Mouse (Mus musculus) neural tube, embryonic 12.5 days (tissue): ENCODE data around the gene Slc30a2. TPM values are rescaled to one million over a fixed set of nuclear protein-coding genes. Genes with fewer than 3 reads are reported as not detected.
A peak's percentile ranks its signal among the peaks of the same experiment; 100 is the strongest.

Experiments
- ATAC-seq: fragments of 200-750 bp; cut with Nextera tagmentation; 2 replicates; pipeline ENCODE4 v1.8.0; 2017; ENCODE audit warnings: low read depth, mild to moderate bottlenecking, moderate TSS enrichment, moderate library complexity; ENCODE audit not compliant: low FRiP score
- H3K27ac ChIP-seq: fragments of 300-500 bp; sonication (generic); 2 replicates; pipeline ENCODE4 v1.5.1; 2016
- H3K27me3 ChIP-seq: fragments of 300-500 bp; sonication (generic); replicated peaks from 2 replicates; pipeline ENCODE4 v1.6.1; 2016; ENCODE audit warnings: mild to moderate bottlenecking
- H3K36me3 ChIP-seq: fragments of 300-500 bp; sonication (generic); 2 replicates; pipeline ENCODE4 v1.6.1; 2016; ENCODE audit warnings: mild to moderate bottlenecking
- H3K4me1 ChIP-seq: fragments of 300-500 bp; sonication (generic); 2 replicates; pipeline ENCODE4 v1.6.1; 2016
- H3K4me2 ChIP-seq: fragments of 300-500 bp; sonication (generic); replicated peaks from 2 replicates; pipeline ENCODE4 v1.6.1; 2016; ENCODE audit warnings: mild to moderate bottlenecking
- H3K4me3 ChIP-seq: fragments of 300-500 bp; sonication (generic); 2 replicates; pipeline ENCODE4 v1.5.1; 2016
- H3K9ac ChIP-seq: fragments of 300-500 bp; sonication (generic); 2 replicates; pipeline ENCODE4 v1.6.1; 2016; ENCODE audit warnings: mild to moderate bottlenecking
- H3K9me3 ChIP-seq: fragments of 300-500 bp; sonication (generic); 2 replicates; pipeline ENCODE4 v1.6.1; 2016; ENCODE audit warnings: mild to moderate bottlenecking
- WGBS: fragments of 180-500 bp; shearing (Covaris S2); methylation state at CpG from one replicate; pipeline ENCODE4 v1.1.7; 2016; 5-methylcytosine and 5-hydroxymethylcytosine counted together
- polyA plus RNA-seq: library from polyadenylated mRNA; unstranded; fragments of >200 nt; fragmentation: Nextera tagmentation; extraction: Ambion mirVana; gene quantifications from 2 replicates; pipeline ENCODE4 v1.2.1, GENCODE M21; 2016

Slc30a2 gene
- polyA plus RNA-seq, 1 experiment from 2014 or later, result not detected

GRCm38 (mm10) chr4:134310106-134310505 is 32.9 kb upstream of the Slc30a2 start:
- peaks cover 3% of the 10 kb centered on the region; the same call in 1 of the 2 replicates for H3K9me3 ChIP-seq
- no peak overlapping the region for H3K27ac ChIP-seq
- H3K36me3 ChIP-seq, result no peaks in the 10 kb centered on the region
- no peak overlapping the region for H3K4me2 ChIP-seq
- ATAC-seq, result no peak
- peaks cover 10% of the 10 kb centered on the region for H3K4me1 ChIP-seq
- 91% methylated on average over 7 of the region's 7 CpGs for WGBS
- H3K9ac ChIP-seq, result no peak overlapping the region
- no peak overlapping the region for H3K4me3 ChIP-seq
- no peaks in the 10 kb centered on the region for H3K27me3 ChIP-seq

GRCm38 (mm10) chr4:134310656-134311055 is 32.3 kb upstream of the Slc30a2 start:
- no peaks in the 10 kb centered on the region for H3K36me3 ChIP-seq
- ATAC-seq, result no peak
- H3K9me3 ChIP-seq, result peaks cover 3% of the 10 kb centered on the region; the same call in 1 of the 2 replicates
- no peak overlapping the region for H3K4me3 ChIP-seq
- H3K4me2 ChIP-seq, result no peak overlapping the region
- H3K27ac ChIP-seq, result no peak overlapping the region
- WGBS, result 89% methylated on average over 9 of the region's 9 CpGs
- H3K4me1 ChIP-seq, result peaks cover 15% of the 10 kb centered on the region
- no peaks in the 10 kb centered on the region for H3K27me3 ChIP-seq
- H3K9ac ChIP-seq, result no peak overlapping the region

GRCm38 (mm10) chr4:134311784-134312183 is 31.2 kb upstream of the Slc30a2 start:
- Histone ChIP-seq H3K9me3 (peaks cover 3% of the 10 kb centered on the region; the same call in 1 of the 2 replicates), H3K9ac (no peak overlapping the region), H3K4me1 (peaks cover 15% of the 10 kb centered on the region), H3K27ac (no peak overlapping the region), H3K4me3 (no peak overlapping the region), H3K4me2 (no peak overlapping the region), H3K36me3 (no peaks in the 10 kb centered on the region), H3K27me3 (no peaks in the 10 kb centered on the region)
- ATAC-seq, result no peak
- WGBS, result 88% methylated on average over 9 of the region's 9 CpGs

- Histone ChIP-seq H3K9me3 (peaks cover 3% of the 10 kb centered on the region; the same call in 1 of the 2 replicates), H3K4me3 (no peak overlapping the region), H3K9ac (no peak overlapping the region), H3K27me3 (no peaks in the 10 kb centered on the region), H3K27ac (no peak overlapping the region), H3K4me2 (no peak overlapping the region), H3K4me1 (peaks cover 11% of the 10 kb centered on the region), H3K36me3 (no peaks in the 10 kb centered on the region)
- WGBS, result 97% methylated on average over 5 of the region's 5 CpGs
- no peak for ATAC-seq
Observed at GRCm38 (mm10) chr4:134312341-134312740, 30.6 kb upstream of the Slc30a2 start.

GRCm38 (mm10) chr4:134312901-134313300 is 30.1 kb upstream of the Slc30a2 start:
- H3K36me3 ChIP-seq, result no peaks in the 10 kb centered on the region
- no peaks in the 10 kb centered on the region for H3K27me3 ChIP-seq
- H3K9ac ChIP-seq, result no peak overlapping the region
- no peak overlapping the region for H3K4me2 ChIP-seq
- WGBS, result 97% methylated on average over 6 of the region's 6 CpGs
- H3K27ac ChIP-seq, result no peak overlapping the region
- no peak overlapping the region for H3K4me3 ChIP-seq
- ATAC-seq, result no peak
- peaks cover 8% of the 10 kb centered on the region; the same call in 1 of the 2 replicates for H3K4me1 ChIP-seq
- H3K9me3 ChIP-seq, result peaks cover 3% of the 10 kb centered on the region; the same call in 1 of the 2 replicates

- Histone ChIP-seq H3K36me3 (no peaks in the 10 kb centered on the region), H3K27ac (no peak overlapping the region), H3K4me3 (no peak overlapping the region), H3K27me3 (no peaks in the 10 kb centered on the region), H3K9ac (no peak overlapping the region), H3K9me3 (peaks cover 3% of the 10 kb centered on the region; the same call in 1 of the 2 replicates), H3K4me2 (no peak overlapping the region), H3K4me1 (peaks cover 8% of the 10 kb centered on the region; the same call in 1 of the 2 replicates)
- no peak for ATAC-seq
- WGBS, result 78% methylated on average over 4 of the region's 4 CpGs
Observed at GRCm38 (mm10) chr4:134314081-134314655, 28.8 kb upstream of the Slc30a2 start.

- H3K4me3 ChIP-seq, result no peak within 1 kb of the TSS
- H3K27ac ChIP-seq, result no peak within 1 kb of the TSS
- no peaks in the 10 kb centered on the region for H3K27me3 ChIP-seq
- 15% methylated on average over 11 of the region's 11 CpGs for WGBS
- H3K4me1 ChIP-seq, result peaks cover 8% of the 10 kb centered on the region; the same call in 1 of the 2 replicates
- H3K4me2 ChIP-seq, result peak within 1 kb of the TSS; percentile 14; the same call in 1 of the 2 replicates
- no peak for ATAC-seq
- H3K36me3 ChIP-seq, result no peaks in the 10 kb centered on the region
- peaks cover 3% of the 10 kb centered on the region; the same call in 1 of the 2 replicates for H3K9me3 ChIP-seq
- no peak within 1 kb of the TSS for H3K9ac ChIP-seq
Observed at GRCm38 (mm10) chr4:134314876-134315275, 28.1 kb upstream of the Slc30a2 start, which contains the start of gene Trim63. TSS of gene Trim63 (plus strand) at chr4:134315120.

- ATAC-seq, result no peak
- Histone ChIP-seq H3K27me3 (no peaks in the 10 kb centered on the region), H3K4me2 (peak overlapping the region; percentile 14; the same call in 1 of the 2 replicates), H3K4me3 (no peak overlapping the region), H3K4me1 (peaks cover 8% of the 10 kb centered on the region; the same call in 1 of the 2 replicates), H3K27ac (no peak overlapping the region), H3K36me3 (no peaks in the 10 kb centered on the region), H3K9me3 (peaks cover 3% of the 10 kb centered on the region; the same call in 1 of the 2 replicates), H3K9ac (no peak overlapping the region)
- WGBS, result 75% methylated on average over 9 of the region's 9 CpGs
Observed at GRCm38 (mm10) chr4:134315470-134315869, 27.5 kb upstream of the Slc30a2 start.

GRCm38 (mm10) chr4:134316390-134316789 is 26.6 kb upstream of the Slc30a2 start:
- no peak for ATAC-seq
- 57% methylated on average over 16 of the region's 16 CpGs for WGBS

GRCm38 (mm10) chr4:134319074-134319473 is 23.9 kb upstream of the Slc30a2 start:
- ATAC-seq, result no peak
- H3K9ac ChIP-seq, result no peak overlapping the region

More at GRCm38 (mm10) chr4:134316390-134316789, 26.6 kb upstream of the Slc30a2 start:
- H3K4me3 ChIP-seq, result no peak overlapping the region
- H3K9me3 ChIP-seq, result peaks cover 3% of the 10 kb centered on the region; the same call in 1 of the 2 replicates
- no peaks in the 10 kb centered on the region for H3K36me3 ChIP-seq
- H3K9ac ChIP-seq, result no peak overlapping the region
- H3K27ac ChIP-seq, result no peak overlapping the region
- H3K4me1 ChIP-seq, result peaks cover 8% of the 10 kb centered on the region; the same call in 1 of the 2 replicates
- H3K4me2 ChIP-seq, result no peak overlapping the region
- H3K27me3 ChIP-seq, result no peaks in the 10 kb centered on the region

GRCm38 (mm10) chr4:134319674-134320073 is 23.3 kb upstream of the Slc30a2 start:
- Histone ChIP-seq H3K9ac (no peak overlapping the region), H3K9me3 (no peaks in the 10 kb centered on the region), H3K4me1 (peaks cover 8% of the 10 kb centered on the region; the same call in 1 of the 2 replicates), H3K36me3 (no peaks in the 10 kb centered on the region), H3K4me2 (no peak overlapping the region), H3K27ac (no peak overlapping the region), H3K4me3 (no peak overlapping the region), H3K27me3 (no peaks in the 10 kb centered on the region)
- ATAC-seq, result no peak
- WGBS, result 81% methylated on average over 5 of the region's 5 CpGs

More at GRCm38 (mm10) chr4:134319074-134319473, 23.9 kb upstream of the Slc30a2 start:
- no peaks in the 10 kb centered on the region for H3K9me3 ChIP-seq
- peaks cover 8% of the 10 kb centered on the region; the same call in 1 of the 2 replicates for H3K4me1 ChIP-seq
- no peaks in the 10 kb centered on the region for H3K36me3 ChIP-seq
- no peak overlapping the region for H3K27ac ChIP-seq
- 89% methylated on average over 5 of the region's 5 CpGs for WGBS
- H3K4me2 ChIP-seq, result no peak overlapping the region
- no peak overlapping the region for H3K4me3 ChIP-seq
- H3K27me3 ChIP-seq, result no peaks in the 10 kb centered on the region

GRCm38 (mm10) chr4:134321524-134321923 is 21.5 kb upstream of the Slc30a2 start:
- no peaks in the 10 kb centered on the region for H3K36me3 ChIP-seq
- no peak overlapping the region for H3K4me2 ChIP-seq
- no peaks in the 10 kb centered on the region for H3K9me3 ChIP-seq
- H3K27ac ChIP-seq, result no peak overlapping the region
- 69% methylated on average over 3 of the region's 3 CpGs for WGBS
- H3K4me3 ChIP-seq, result no peak overlapping the region
- ATAC-seq, result no peak
- H3K4me1 ChIP-seq, result no peaks in the 10 kb centered on the region
- H3K27me3 ChIP-seq, result no peaks in the 10 kb centered on the region
- H3K9ac ChIP-seq, result no peak overlapping the region
